Mouse (Mus musculus) T-helper 2 cell (primary cell): ENCODE results near the gene Pwwp2a.

Source experiments
- in situ Hi-C: fragments of 300-600 bp; cut with MboI, MseI; formaldehyde crosslinking; loops from one replicate; pipeline ENCODE4 v1.15.1; 2025; ENCODE audit warnings: high pct_unique_total_duplicates

Pwwp2a gene

DNA sequence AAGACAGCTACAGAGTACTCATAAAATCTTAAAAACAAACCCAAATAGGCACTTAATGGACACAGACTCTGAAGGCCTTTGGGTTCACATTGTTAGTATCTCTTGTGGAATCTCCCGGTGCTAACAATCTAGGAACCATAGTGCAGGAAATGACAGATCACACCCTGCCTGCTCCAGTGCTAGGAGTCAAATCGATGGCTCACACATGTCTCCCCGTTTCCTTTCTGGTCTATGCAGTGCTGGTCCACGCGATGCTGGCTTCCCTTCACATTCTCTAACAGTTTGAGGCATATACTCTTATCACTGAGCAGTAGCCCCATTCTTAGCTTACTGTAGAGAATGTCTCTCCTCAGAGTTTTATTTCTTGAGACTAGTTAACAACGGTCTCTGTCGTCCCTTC, 46.0 kb downstream of the Pwwp2a start:
- in situ Hi-C loops: no loop called here

DNA sequence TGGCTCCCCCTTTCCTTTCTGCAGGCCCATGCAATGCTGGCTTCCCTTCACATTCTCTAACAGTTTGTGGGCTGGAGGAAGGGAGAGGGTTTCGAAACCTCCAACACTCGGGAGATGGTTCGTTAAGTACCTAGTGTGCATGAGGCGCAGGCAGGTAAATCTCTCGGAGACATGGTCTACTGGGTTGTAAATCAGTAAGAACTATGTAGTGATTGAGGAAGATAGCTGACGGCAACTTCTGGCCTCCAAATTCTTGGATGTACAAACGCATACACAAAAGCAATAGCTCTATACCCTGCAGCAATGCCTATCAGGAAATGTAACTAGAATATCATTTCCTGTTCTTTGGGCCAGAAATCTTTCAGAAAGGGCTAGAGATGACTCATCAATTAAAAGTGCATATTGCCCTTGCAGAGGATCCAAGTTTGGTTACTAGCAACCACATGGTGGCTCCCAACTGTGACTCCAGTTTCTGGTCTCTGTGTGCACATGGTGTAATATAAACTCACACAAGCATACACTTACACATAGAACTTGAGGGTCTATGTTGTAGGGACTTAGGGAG, 47.0 kb downstream of the Pwwp2a start:
- in situ Hi-C loops: no loop called here

DNA sequence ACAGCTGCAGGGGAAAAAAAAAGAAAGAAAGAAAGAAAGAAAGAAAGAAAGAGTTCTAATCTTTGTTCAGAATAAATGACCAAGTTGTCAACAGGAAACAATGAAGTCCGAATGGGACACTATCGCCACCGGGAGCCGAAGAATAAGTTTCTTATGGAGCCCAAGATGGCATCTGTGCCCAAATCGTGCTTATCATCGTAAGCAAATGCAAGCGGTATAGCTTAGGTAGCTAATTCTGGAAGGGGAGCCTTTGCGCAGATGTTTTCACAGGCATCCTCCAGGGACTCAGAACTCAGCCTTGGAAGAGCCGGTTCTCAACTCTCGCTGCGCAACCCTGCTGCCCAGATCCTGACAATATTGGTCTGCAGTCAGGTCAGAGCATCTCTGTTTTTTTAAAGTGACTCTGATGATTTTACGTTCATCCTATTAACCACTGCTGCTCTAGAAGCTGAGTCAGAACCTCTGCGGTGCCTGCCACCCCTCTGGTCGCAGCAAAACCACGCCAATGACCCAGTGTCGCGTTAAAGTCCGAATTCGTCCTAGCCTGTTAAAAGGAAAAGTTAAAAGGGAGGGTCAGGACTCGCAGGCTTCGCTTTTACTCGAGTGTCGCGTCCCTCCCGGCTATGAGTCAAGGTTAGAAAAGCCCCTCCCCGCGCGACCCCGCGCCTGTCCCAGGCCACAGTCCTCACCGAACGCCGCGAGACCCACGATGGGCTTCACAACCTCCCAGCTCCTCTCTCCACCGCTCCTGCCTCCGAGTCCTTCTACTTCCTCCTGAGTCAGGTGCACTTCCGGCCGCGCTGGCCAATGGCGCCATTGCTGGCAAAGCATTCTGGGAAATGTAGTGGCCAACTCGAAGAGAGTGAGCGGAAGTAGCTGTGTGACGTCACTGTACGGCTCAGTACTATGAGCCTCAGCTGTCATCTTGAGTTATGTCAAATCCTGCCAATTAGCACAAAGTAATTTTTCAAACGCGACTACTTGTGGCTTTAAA, 65.7 kb downstream of the Pwwp2a start, which contains the start of gene Ttc1:
Gene Ttc1 (minus strand): TSS at position 776 of the 994 bp plus-strand sequence.
- in situ Hi-C loops: no loop called here

DNA sequence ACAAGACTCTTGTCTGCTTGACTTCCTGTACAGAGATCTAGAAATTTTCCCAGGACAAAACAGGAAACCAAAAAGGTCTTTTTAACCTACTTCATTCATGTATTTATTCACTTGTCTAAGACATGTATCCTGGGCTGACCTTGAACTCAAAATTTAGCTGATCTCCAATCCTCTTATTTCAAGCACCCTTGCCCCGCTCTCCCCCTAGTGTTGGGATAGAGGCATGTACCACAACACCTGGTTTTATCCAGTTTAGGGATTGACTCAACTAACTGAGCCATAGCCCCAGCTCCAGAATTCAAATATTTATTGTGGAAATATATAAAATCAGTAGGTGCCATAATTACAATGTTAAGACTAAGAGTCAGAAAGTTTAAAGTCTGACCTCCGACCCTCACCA, 69.7 kb downstream of the Pwwp2a start:
- in situ Hi-C loops: no loop called here

DNA sequence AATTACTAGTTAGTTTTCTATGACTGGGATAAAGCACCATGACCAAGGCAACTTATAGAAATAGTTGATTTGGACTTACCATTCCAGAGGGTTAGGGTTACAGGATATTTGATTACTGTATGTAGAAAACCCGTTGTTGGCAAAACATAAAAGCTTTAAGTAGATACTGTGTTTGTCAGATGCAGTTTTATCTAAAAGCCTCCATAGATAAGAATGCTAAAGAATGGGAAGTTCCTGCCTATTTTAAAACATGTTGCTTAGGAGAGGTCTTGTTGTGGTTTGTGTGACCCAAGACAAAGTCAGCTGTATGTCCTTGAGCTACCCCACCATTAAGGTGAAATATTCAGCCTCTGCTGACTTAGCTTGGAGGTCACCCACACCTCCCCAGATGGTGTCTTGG, 72.8 kb downstream of the Pwwp2a start:
- in situ Hi-C loops: no loop called here

DNA sequence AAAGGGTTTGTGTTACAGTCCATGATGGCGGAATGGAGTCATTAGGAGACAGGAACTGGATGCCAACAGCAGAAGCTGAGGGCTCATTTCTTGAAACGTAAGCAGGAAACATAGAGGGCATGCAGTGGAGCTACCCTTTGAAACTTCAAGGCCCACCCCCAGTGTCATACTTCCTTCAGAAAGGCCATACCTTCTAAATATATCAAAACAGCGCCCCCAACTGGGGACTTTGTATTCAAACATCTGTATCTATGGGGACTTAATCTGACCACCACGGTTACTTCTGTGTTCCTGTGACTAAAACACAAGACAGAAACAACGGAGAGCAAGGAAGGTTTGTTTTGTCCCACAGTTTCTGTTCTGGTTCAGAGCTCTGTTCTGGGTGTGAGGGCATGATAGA, 73.6 kb downstream of the Pwwp2a start:
- in situ Hi-C loops: no loop called here

DNA sequence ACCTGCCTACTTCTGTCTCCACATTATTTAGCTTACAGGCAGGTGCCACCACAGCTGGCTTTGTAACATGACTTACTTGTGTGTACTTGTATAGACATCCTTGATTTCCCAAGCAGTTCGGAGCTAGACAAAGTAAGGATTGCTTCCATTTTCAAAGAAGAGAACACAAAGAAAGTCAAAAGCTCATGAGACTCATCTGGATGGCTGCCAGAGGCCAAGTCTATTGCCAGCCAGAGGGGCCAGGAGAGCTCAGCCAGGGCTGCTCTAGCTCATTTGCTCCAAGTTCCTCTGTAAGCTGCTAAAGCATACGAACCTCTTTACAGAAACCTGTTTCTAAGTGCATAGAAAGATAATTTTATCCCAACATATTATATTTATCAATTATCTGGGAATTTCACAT, 76.6 kb downstream of the Pwwp2a start:
- in situ Hi-C loops: no loop called here

DNA sequence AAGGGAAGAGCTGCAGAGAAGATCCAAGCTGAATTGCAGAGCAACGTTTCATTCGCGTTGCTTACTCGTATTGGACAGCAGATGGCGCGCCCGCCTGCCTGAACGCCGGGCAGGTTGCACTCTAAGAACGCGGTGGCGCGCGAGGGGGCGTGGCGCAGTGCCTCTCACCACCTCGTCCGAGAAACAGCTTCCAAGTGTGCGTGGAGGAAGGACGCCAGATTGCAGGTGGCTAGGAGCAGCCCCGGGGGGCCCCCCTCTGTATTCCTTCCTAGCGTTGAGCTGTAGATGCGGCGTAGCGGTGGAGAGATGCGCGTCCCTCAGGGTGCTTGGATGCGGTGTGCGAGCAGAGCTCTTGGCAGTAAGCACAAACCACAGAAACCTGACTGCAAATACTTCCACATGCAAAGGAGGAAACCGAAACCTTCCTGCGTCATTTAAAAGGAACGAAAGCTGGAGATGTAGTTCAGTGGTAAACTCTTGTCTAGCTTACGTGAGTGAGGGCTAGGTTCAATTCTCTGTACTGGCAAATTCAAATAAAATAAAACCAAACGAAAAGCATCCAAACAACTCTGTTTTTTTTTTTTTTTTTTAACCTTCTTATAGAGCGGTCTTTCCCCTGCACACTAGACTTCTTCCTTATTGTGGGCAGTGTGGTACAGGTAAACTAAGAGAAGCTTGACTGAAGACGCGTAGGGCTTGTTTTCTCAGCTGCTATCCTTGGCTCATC, 85.3 kb downstream of the Pwwp2a start:
- in situ Hi-C loops: loop anchor here (5.0 kb wide), 1 partner anchor 560 kb away; no protein-coding TSS in a partner anchor

DNA sequence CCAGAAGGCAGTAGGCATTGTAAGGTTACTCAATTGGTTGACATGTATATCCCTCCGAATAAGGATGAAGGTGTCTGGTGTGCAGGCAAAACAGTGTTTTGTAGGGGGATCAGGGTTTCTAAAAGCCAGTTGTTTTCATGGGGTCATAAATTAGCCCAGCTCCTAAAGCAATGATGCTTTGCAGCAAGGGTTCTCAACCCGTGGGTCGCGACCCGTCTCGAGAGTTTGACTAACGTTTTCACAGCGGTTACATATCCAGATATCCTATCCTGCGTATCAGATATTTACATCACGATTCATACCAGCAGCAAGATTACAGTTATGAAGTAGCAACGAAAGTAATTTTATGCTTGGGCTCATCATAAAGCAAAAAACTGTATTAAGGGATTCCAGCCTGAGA, 86.0 kb downstream of the Pwwp2a start:
- in situ Hi-C loops: loop anchor here (5.0 kb wide), 1 partner anchor 560 kb away; no protein-coding TSS in a partner anchor

DNA sequence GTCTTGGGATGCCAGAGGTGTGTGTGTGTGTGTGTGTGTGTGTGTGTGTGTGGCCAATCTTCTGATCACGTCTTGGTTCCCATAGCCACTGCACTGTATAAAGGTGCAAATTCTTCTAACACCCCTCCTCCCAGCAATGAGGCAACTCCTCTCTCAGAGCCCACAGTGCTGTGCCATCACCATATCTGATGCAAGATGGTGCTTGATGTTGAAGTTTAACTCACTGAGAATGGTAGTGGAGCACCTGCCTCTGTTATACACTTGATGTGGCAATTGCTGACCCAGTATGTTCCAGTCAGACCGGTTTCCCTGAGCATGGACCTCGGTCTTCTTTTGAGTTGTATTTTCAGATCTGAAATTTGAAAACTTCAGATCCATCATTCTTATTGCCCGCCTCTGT, 88.3 kb downstream of the Pwwp2a start:
- in situ Hi-C loops: no loop called here
